Mouse (Mus musculus) monocyte, adult 5-6 weeks (primary cell): ENCODE measurements at regions not wholly inside any gene's neighbourhood (a gene's known extent, or its start where the extent isn't known, plus 50 kb on each side); places are given as distances from the start of the nearest gene placed in this dataset.

Experiments
- ATAC-seq: fragments of 153-309, 156-312 bp; replicated peaks from 2 replicates; pipeline ENCODE4 v1.8.0; 2017; ENCODE audit warnings: mild to moderate bottlenecking; ENCODE audit not compliant: low TSS enrichment, insufficient number of reproducible peaks, severe bottlenecking, poor library complexity, low FRiP score

- ATAC-seq = peak; percentile 84
These were observed 54.0 kb upstream of the Jade2 start for GRCm38 (mm10) chr11:51911481-51911880.

GRCm38 (mm10) chr11:51915656-51916032 is 51.8 kb upstream of the Cdkn2aipnl start:
- ATAC-seq = peak; percentile 52

GRCm38 (mm10) chr11:51916033-51916929 is 51.2 kb upstream of the Cdkn2aipnl start:
- ATAC-seq = peak; percentile 74
